Mouse (Mus musculus): ENCODE data around the gene Gga1. TPM values are rescaled to one million over a fixed set of nuclear protein-coding genes. Genes with fewer than 3 reads are reported as not detected.
"Not testable (repeated sequence)": the region's sequence is repeated elsewhere in the genome, so short reads cannot be mapped to it uniquely, and the experiment has no call there.

The Gga1 gene
- total RNA-seq, 2 experiments from 2014 or later: 28.0 to 28.2 TPM

GRCm38 (mm10) chr15:78843581-78844469 lies 33.2 kb upstream of the Gga1 start:
- no peak for DNase-seq
- intact Hi-C loops (cut with DNase I; ENCODE audit: low total_unique reads): no loop called here

GRCm38 (mm10) chr15:78844791-78845190 lies 32.2 kb upstream of the Gga1 start:
- peak; percentile 78 for DNase-seq
- intact Hi-C loops (cut with DNase I; ENCODE audit: low total_unique reads): no loop called here

- DNase-seq: no peak
- intact Hi-C loops (cut with DNase I; ENCODE audit: low total_unique reads): no loop called here
Observed at GRCm38 (mm10) chr15:78845321-78845720, 31.7 kb upstream of the Gga1 start.

GRCm38 (mm10) chr15:78845867-78846266 lies 31.1 kb upstream of the Gga1 start:
- DNase-seq: no peak
- intact Hi-C loops (cut with DNase I; ENCODE audit: low total_unique reads): no loop called here

- intact Hi-C loops (cut with DNase I; ENCODE audit: low total_unique reads): no loop called here
- DNase-seq: no peak
Observed at GRCm38 (mm10) chr15:78846352-78846751, 30.6 kb upstream of the Gga1 start.

GRCm38 (mm10) chr15:78846805-78847204 lies 30.2 kb upstream of the Gga1 start:
- intact Hi-C loops (cut with DNase I; ENCODE audit: low total_unique reads); DNase-seq: not testable (repeated sequence)

- intact Hi-C loops (cut with DNase I; ENCODE audit: low total_unique reads): loop anchor here (2.0 kb wide), 1 partner anchor 22 kb away; no protein-coding TSS in a partner anchor
- DNase-seq: peak; percentile 81
Observed at GRCm38 (mm10) chr15:78848467-78848866, 28.5 kb upstream of the Gga1 start.

GRCm38 (mm10) chr15:78849485-78849884 lies 27.5 kb upstream of the Gga1 start:
- no peak for DNase-seq
- intact Hi-C loops (cut with DNase I; ENCODE audit: low total_unique reads): loop anchor here (2.0 kb wide), 1 partner anchor 23 kb away; no protein-coding TSS in a partner anchor

- no peak for DNase-seq
Observed at GRCm38 (mm10) chr15:78850059-78850824, 26.7 kb upstream of the Gga1 start.

GRCm38 (mm10) chr15:78850944-78851343 lies 26.0 kb upstream of the Gga1 start:
- intact Hi-C loops (cut with DNase I; ENCODE audit: low total_unique reads): loop anchor here (5.0 kb wide), 1 partner anchor 34 kb away; no protein-coding TSS in a partner anchor

More at GRCm38 (mm10) chr15:78850059-78850824, 26.7 kb upstream of the Gga1 start:
- intact Hi-C loops (cut with DNase I; ENCODE audit: low total_unique reads): loop anchor here (5.0 kb wide), 1 partner anchor 33 kb away; no protein-coding TSS in a partner anchor

GRCm38 (mm10) chr15:78851505-78852153 lies 25.4 kb upstream of the Gga1 start:
- intact Hi-C loops (cut with DNase I; ENCODE audit: low total_unique reads): loop anchor here (5.0 kb wide), 1 partner anchor 34 kb away; no protein-coding TSS in a partner anchor
- DNase-seq: peak; percentile 91

More at GRCm38 (mm10) chr15:78850944-78851343, 26.0 kb upstream of the Gga1 start:
- DNase-seq: no peak

- DNase-seq: no peak
- intact Hi-C loops (cut with DNase I; ENCODE audit: low total_unique reads): no loop called here
Observed at GRCm38 (mm10) chr15:78855303-78855965, 21.6 kb upstream of the Gga1 start, which contains the start of gene Lgals2. Gene Lgals2, minus strand, starts transcription at chr15:78855529.

- DNase-seq: peak; percentile 76
- intact Hi-C loops (cut with DNase I; ENCODE audit: low total_unique reads): no loop called here
Observed at GRCm38 (mm10) chr15:78857009-78857408, 20.0 kb upstream of the Gga1 start.

- intact Hi-C loops (cut with DNase I; ENCODE audit: low total_unique reads): no loop called here
- no peak for DNase-seq
Observed at GRCm38 (mm10) chr15:78859311-78859710, 17.7 kb upstream of the Gga1 start.

GRCm38 (mm10) chr15:78859714-78860113 lies 17.3 kb upstream of the Gga1 start:
- no peak for DNase-seq
- intact Hi-C loops (cut with DNase I; ENCODE audit: low total_unique reads): no loop called here

- intact Hi-C loops (cut with DNase I; ENCODE audit: low total_unique reads): no loop called here
- no peak for DNase-seq
Observed at GRCm38 (mm10) chr15:78862280-78862679, 14.7 kb upstream of the Gga1 start.

GRCm38 (mm10) chr15:78863154-78863553 lies 13.8 kb upstream of the Gga1 start:
- no peak for DNase-seq
- intact Hi-C loops (cut with DNase I; ENCODE audit: low total_unique reads): no loop called here

- DNase-seq: no peak
- intact Hi-C loops (cut with DNase I; ENCODE audit: low total_unique reads): no loop called here
Observed at GRCm38 (mm10) chr15:78863852-78864253, 13.1 kb upstream of the Gga1 start.

GRCm38 (mm10) chr15:78868398-78868797 lies 8.6 kb upstream of the Gga1 start:
- intact Hi-C loops (cut with DNase I; ENCODE audit: low total_unique reads): loop anchor here (5.0 kb wide), 1 partner anchor 41 kb away; no protein-coding TSS in a partner anchor
- peak; percentile 54 for DNase-seq

Data from gastrocnemius, postnatal 14 days (tissue).